Mouse (Mus musculus): Measurements from ENCODE around the gene 1810009A15Rik. TPM values are rescaled to one million over a fixed set of nuclear protein-coding genes. Genes with fewer than 3 reads are reported as not detected.

The 1810009A15Rik gene
- polyA plus RNA-seq, 1 experiment from 2014 or later: 49.9 TPM

GRCm38 (mm10) chr19:8914212-8914611 lies 25.6 kb downstream of the 1810009A15Rik start:
- Histone ChIP-seq H3K9ac (replicated peaks; ENCODE audit: low read depth, low read length) (no peak overlapping the region), H3K27ac (ENCODE audit: low read length) (no peak overlapping the region), H3K4me2 (ENCODE audit: low read length) (no peak overlapping the region), H3K27me3 (replicated peaks; ENCODE audit: control insufficient read depth, insufficient read depth, low read length) (no peaks in the 10 kb centered on the region), H3K36me3 (ENCODE audit: control insufficient read depth, insufficient read depth) (peaks cover 65% of the 10 kb centered on the region), H3K4me1 (replicated peaks; ENCODE audit: control insufficient read depth, insufficient read depth, low read length) (no peaks in the 10 kb centered on the region), H3K9me3 (ENCODE audit: control insufficient read depth, low read length) (no peaks in the 10 kb centered on the region), H3K4me3 (replicated peaks; ENCODE audit: low read length) (no peak overlapping the region)
- 98% methylated on average over 3 of the region's 3 CpGs for WGBS
- ATAC-seq: no peak

GRCm38 (mm10) chr19:8919000-8919399 lies 30.3 kb downstream of the 1810009A15Rik start:
- Histone ChIP-seq H3K36me3 (ENCODE audit: control insufficient read depth, insufficient read depth) (peaks cover 27% of the 10 kb centered on the region), H3K4me2 (ENCODE audit: low read length) (no peak overlapping the region), H3K27ac (ENCODE audit: low read length) (no peak overlapping the region), H3K9me3 (ENCODE audit: control insufficient read depth, low read length) (no peaks in the 10 kb centered on the region), H3K27me3 (replicated peaks; ENCODE audit: control insufficient read depth, insufficient read depth, low read length) (no peaks in the 10 kb centered on the region), H3K4me3 (replicated peaks; ENCODE audit: low read length) (no peak overlapping the region), H3K9ac (replicated peaks; ENCODE audit: low read depth, low read length) (no peak overlapping the region), H3K4me1 (replicated peaks; ENCODE audit: control insufficient read depth, insufficient read depth, low read length) (peaks cover 17% of the 10 kb centered on the region)
- WGBS: 87% methylated on average over 3 of the region's 3 CpGs
- no peak for ATAC-seq

GRCm38 (mm10) chr19:8919684-8920072 lies 31.0 kb downstream of the 1810009A15Rik start:
- H3K27ac ChIP-seq (ENCODE audit: low read length): peak overlapping the region; percentile 63
- no peak overlapping the region; the same call in 1 of the 2 replicates for H3K9ac ChIP-seq (replicated peaks; ENCODE audit: low read depth, low read length)
- H3K4me3 ChIP-seq (replicated peaks; ENCODE audit: low read length): peak overlapping the region; percentile 91
- peaks cover 22% of the 10 kb centered on the region for H3K36me3 ChIP-seq (ENCODE audit: control insufficient read depth, insufficient read depth)
- peaks cover 17% of the 10 kb centered on the region for H3K4me1 ChIP-seq (replicated peaks; ENCODE audit: control insufficient read depth, insufficient read depth, low read length)
- no peaks in the 10 kb centered on the region for H3K27me3 ChIP-seq (replicated peaks; ENCODE audit: control insufficient read depth, insufficient read depth, low read length)
- no peak for ATAC-seq
- peak overlapping the region; percentile 92 for H3K4me2 ChIP-seq (ENCODE audit: low read length)
- H3K9me3 ChIP-seq (ENCODE audit: control insufficient read depth, low read length): no peaks in the 10 kb centered on the region
- WGBS: 70% methylated on average over 6 of the region's 6 CpGs

- ATAC-seq: peak; percentile 97
- Histone ChIP-seq H3K4me1 (replicated peaks; ENCODE audit: control insufficient read depth, insufficient read depth, low read length) (peaks cover 17% of the 10 kb centered on the region), H3K4me2 (ENCODE audit: low read length) (peak within 1 kb of the TSS; percentile 92), H3K9me3 (ENCODE audit: control insufficient read depth, low read length) (no peaks in the 10 kb centered on the region), H3K4me3 (replicated peaks; ENCODE audit: low read length) (peak within 1 kb of the TSS; percentile 91), H3K36me3 (ENCODE audit: control insufficient read depth, insufficient read depth) (peaks cover 18% of the 10 kb centered on the region), H3K9ac (replicated peaks; ENCODE audit: low read depth, low read length) (peak within 1 kb of the TSS; percentile 91), H3K27ac (ENCODE audit: low read length) (peak within 1 kb of the TSS; percentile 63), H3K27me3 (replicated peaks; ENCODE audit: control insufficient read depth, insufficient read depth, low read length) (no peaks in the 10 kb centered on the region)
- WGBS: 2% methylated on average over 48 of the region's 50 CpGs
Measured at GRCm38 (mm10) chr19:8920073-8920736, 31.6 kb downstream of the 1810009A15Rik start, which contains the start of gene B3gat3. B3gat3 (plus strand) TSS chr19:8920374.

GRCm38 (mm10) chr19:8920836-8921291 lies 32.2 kb downstream of the 1810009A15Rik start:
- H3K27ac ChIP-seq (ENCODE audit: low read length): peak overlapping the region; percentile 63
- H3K4me1 ChIP-seq (replicated peaks; ENCODE audit: control insufficient read depth, insufficient read depth, low read length): peaks cover 17% of the 10 kb centered on the region
- H3K9ac ChIP-seq (replicated peaks; ENCODE audit: low read depth, low read length): peak overlapping the region; percentile 91
- no peaks in the 10 kb centered on the region for H3K27me3 ChIP-seq (replicated peaks; ENCODE audit: control insufficient read depth, insufficient read depth, low read length)
- H3K9me3 ChIP-seq (ENCODE audit: control insufficient read depth, low read length): no peaks in the 10 kb centered on the region
- under 1% methylated on average over 6 of the region's 6 CpGs for WGBS
- ATAC-seq: no peak
- peak overlapping the region; percentile 91 for H3K4me3 ChIP-seq (replicated peaks; ENCODE audit: low read length)
- peak overlapping the region; percentile 92 for H3K4me2 ChIP-seq (ENCODE audit: low read length)
- H3K36me3 ChIP-seq (ENCODE audit: control insufficient read depth, insufficient read depth): peaks cover 11% of the 10 kb centered on the region

GRCm38 (mm10) chr19:8921741-8922140 lies 33.1 kb downstream of the 1810009A15Rik start:
- H3K27me3 ChIP-seq (replicated peaks; ENCODE audit: control insufficient read depth, insufficient read depth, low read length): no peaks in the 10 kb centered on the region
- H3K4me2 ChIP-seq (ENCODE audit: low read length): no peak overlapping the region
- H3K9me3 ChIP-seq (ENCODE audit: control insufficient read depth, low read length): no peaks in the 10 kb centered on the region
- H3K36me3 ChIP-seq (ENCODE audit: control insufficient read depth, insufficient read depth): peaks cover 3% of the 10 kb centered on the region
- H3K27ac ChIP-seq (ENCODE audit: low read length): no peak overlapping the region
- no peak for ATAC-seq
- peaks cover 17% of the 10 kb centered on the region for H3K4me1 ChIP-seq (replicated peaks; ENCODE audit: control insufficient read depth, insufficient read depth, low read length)
- WGBS: 83% methylated on average over 9 of the region's 9 CpGs
- H3K4me3 ChIP-seq (replicated peaks; ENCODE audit: low read length): no peak overlapping the region
- H3K9ac ChIP-seq (replicated peaks; ENCODE audit: low read depth, low read length): no peak overlapping the region

GRCm38 (mm10) chr19:8926766-8927165 lies 38.1 kb downstream of the 1810009A15Rik start:
- no peaks in the 10 kb centered on the region for H3K27me3 ChIP-seq (replicated peaks; ENCODE audit: control insufficient read depth, insufficient read depth, low read length)
- ATAC-seq: no peak
- H3K4me2 ChIP-seq (ENCODE audit: low read length): no peak overlapping the region
- no peaks in the 10 kb centered on the region for H3K9me3 ChIP-seq (ENCODE audit: control insufficient read depth, low read length)
- no peak overlapping the region for H3K4me3 ChIP-seq (replicated peaks; ENCODE audit: low read length)
- peaks cover 2% of the 10 kb centered on the region for H3K36me3 ChIP-seq (ENCODE audit: control insufficient read depth, insufficient read depth)
- peaks cover 14% of the 10 kb centered on the region for H3K4me1 ChIP-seq (replicated peaks; ENCODE audit: control insufficient read depth, insufficient read depth, low read length)
- no peak overlapping the region for H3K27ac ChIP-seq (ENCODE audit: low read length)
- no peak overlapping the region for H3K9ac ChIP-seq (replicated peaks; ENCODE audit: low read depth, low read length)
- 98% methylated on average over 2 of the region's 2 CpGs for WGBS

- WGBS: 86% methylated on average over 12 of the region's 12 CpGs
- Histone ChIP-seq H3K36me3 (ENCODE audit: control insufficient read depth, insufficient read depth) (peaks cover 2% of the 10 kb centered on the region), H3K4me1 (replicated peaks; ENCODE audit: control insufficient read depth, insufficient read depth, low read length) (peaks cover 13% of the 10 kb centered on the region), H3K4me3 (replicated peaks; ENCODE audit: low read length) (no peak overlapping the region), H3K9ac (replicated peaks; ENCODE audit: low read depth, low read length) (no peak overlapping the region), H3K27me3 (replicated peaks; ENCODE audit: control insufficient read depth, insufficient read depth, low read length) (no peaks in the 10 kb centered on the region), H3K9me3 (ENCODE audit: control insufficient read depth, low read length) (no peaks in the 10 kb centered on the region), H3K4me2 (ENCODE audit: low read length) (no peak overlapping the region), H3K27ac (ENCODE audit: low read length) (no peak overlapping the region)
- ATAC-seq: no peak
Measured at GRCm38 (mm10) chr19:8927891-8928525, 39.4 kb downstream of the 1810009A15Rik start.

- Histone ChIP-seq H3K9me3 (ENCODE audit: control insufficient read depth, low read length) (no peaks in the 10 kb centered on the region), H3K27ac (ENCODE audit: low read length) (no peak overlapping the region), H3K9ac (replicated peaks; ENCODE audit: low read depth, low read length) (peak overlapping the region; percentile 16; the same call in 1 of the 2 replicates), H3K36me3 (ENCODE audit: control insufficient read depth, insufficient read depth) (peaks cover 2% of the 10 kb centered on the region), H3K27me3 (replicated peaks; ENCODE audit: control insufficient read depth, insufficient read depth, low read length) (no peaks in the 10 kb centered on the region), H3K4me3 (replicated peaks; ENCODE audit: low read length) (peak overlapping the region; percentile 42), H3K4me2 (ENCODE audit: low read length) (peak overlapping the region; percentile 57), H3K4me1 (replicated peaks; ENCODE audit: control insufficient read depth, insufficient read depth, low read length) (peaks cover 13% of the 10 kb centered on the region)
- WGBS: 14% methylated on average over 16 of the region's 16 CpGs
- ATAC-seq: peak; percentile 34
Measured at GRCm38 (mm10) chr19:8928689-8929223, 40.1 kb downstream of the 1810009A15Rik start.
